Mouse (Mus musculus) spleen, adult 2 months (tissue): ENCODE measurements around the gene Hcst.

ENCODE experiments used
- CTCF ChIP-seq: fragments of 200-500 bp; IDR thresholded peaks from 2 replicates; pipeline ENCODE4 v1.5.1; 2011; ENCODE audit warnings: mild to moderate bottlenecking, inconsistent platforms; ENCODE audit not compliant: insufficient read depth, insufficient read length, insufficient replicate concordance; ENCODE audit errors: extremely low read depth
- POLR2A ChIP-seq: fragments of 200-500 bp; IDR thresholded peaks from 2 replicates; pipeline ENCODE4 v1.6.1; 2011; ENCODE audit warnings: low read depth, low read length, inconsistent platforms

DNA sequence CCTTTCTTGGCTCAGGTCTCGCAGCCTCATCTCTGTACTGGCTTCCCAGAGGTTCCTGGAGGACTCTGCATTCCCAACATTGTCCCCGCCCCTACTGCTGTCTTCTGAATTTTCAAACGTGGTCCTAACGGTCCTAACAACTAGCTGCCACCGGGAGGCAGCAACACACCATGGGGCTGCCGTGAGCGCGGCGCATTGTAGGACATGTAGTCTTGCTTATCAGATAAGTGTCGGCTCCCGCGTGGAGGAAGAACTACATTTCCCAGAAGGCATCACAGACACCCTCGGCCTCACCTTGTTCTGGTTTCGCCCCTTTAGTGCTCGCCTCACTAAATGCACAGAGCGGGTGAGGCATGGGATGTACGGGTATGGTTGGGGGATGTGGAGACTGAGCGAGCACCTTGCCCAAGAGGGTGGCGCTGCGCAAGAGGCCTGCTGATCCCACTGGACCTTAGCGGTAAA is 46.1 kb downstream of the Hcst start:
- no peak for TF ChIP-seq POLR2A
- peak; percentile 98 for TF ChIP-seq CTCF
